Mouse (Mus musculus): Measurements from ENCODE around the gene Maco1.
"Not testable (repeated sequence)": the region's sequence is repeated elsewhere in the genome, so short reads cannot be mapped to it uniquely, and the experiment has no call there.

Gene Maco1

GRCm38 (mm10) chr4:134858494-134858893 is 5.3 kb upstream of the Maco1 start:
- DNase-seq (ENCODE audit: low spot score in 2 of 2) = no peak

GRCm38 (mm10) chr4:134856501-134856900 is 3.4 kb upstream of the Maco1 start:
- no peak for DNase-seq (ENCODE audit: low spot score in 2 of 2)

- DNase-seq (ENCODE audit: low spot score in 2 of 2) = no peak
Observed at GRCm38 (mm10) chr4:134856056-134856455, 2.9 kb upstream of the Maco1 start.

- no peak for DNase-seq (ENCODE audit: low spot score in 2 of 2)
Observed at GRCm38 (mm10) chr4:134855371-134855770, 2.2 kb upstream of the Maco1 start.

GRCm38 (mm10) chr4:134853637-134854485 is 716 bp upstream of the Maco1 start:
- DNase-seq (ENCODE audit: low spot score in 2 of 2) = peak; percentile 86 to 93

GRCm38 (mm10) chr4:134852438-134853255 is 498 bp downstream of the Maco1 start:
- peak; percentile 40 to 50 for DNase-seq (ENCODE audit: low spot score in 2 of 2)

- DNase-seq (ENCODE audit: low spot score in 2 of 2) = no peak
Observed at GRCm38 (mm10) chr4:134851876-134852275, 1.3 kb downstream of the Maco1 start.

- no peak for DNase-seq (ENCODE audit: low spot score in 2 of 2)
Observed at GRCm38 (mm10) chr4:134851236-134851635, 1.9 kb downstream of the Maco1 start.

GRCm38 (mm10) chr4:134850551-134850950 is 2.6 kb downstream of the Maco1 start:
- DNase-seq (ENCODE audit: low spot score in 2 of 2) = no peak

- no peak for DNase-seq (ENCODE audit: low spot score in 2 of 2)
Observed at GRCm38 (mm10) chr4:134847587-134847986, 5.6 kb downstream of the Maco1 start.

- no peak for DNase-seq (ENCODE audit: low spot score in 2 of 2)
Observed at GRCm38 (mm10) chr4:134843566-134843965, 9.6 kb downstream of the Maco1 start.

- no peak for DNase-seq (ENCODE audit: low spot score in 2 of 2)
Observed at GRCm38 (mm10) chr4:134840231-134840630, 12.9 kb downstream of the Maco1 start.

GRCm38 (mm10) chr4:134838706-134839105 is 14.4 kb downstream of the Maco1 start:
- DNase-seq (ENCODE audit: low spot score in 2 of 2) = not testable (repeated sequence)

GRCm38 (mm10) chr4:134838221-134838620 is 14.9 kb downstream of the Maco1 start:
- no peak for DNase-seq (ENCODE audit: low spot score in 2 of 2)

GRCm38 (mm10) chr4:134835486-134835885 is 17.7 kb downstream of the Maco1 start:
- no peak for DNase-seq (ENCODE audit: low spot score in 2 of 2)

GRCm38 (mm10) chr4:134831934-134832333 is 21.2 kb downstream of the Maco1 start:
- no peak for DNase-seq (ENCODE audit: low spot score in 2 of 2)

GRCm38 (mm10) chr4:134827806-134828205 is 25.3 kb downstream of the Maco1 start:
- no peak for DNase-seq (ENCODE audit: low spot score in 2 of 2)

- DNase-seq (ENCODE audit: low spot score in 2 of 2) = no peak
Observed at GRCm38 (mm10) chr4:134826348-134826747, 26.8 kb downstream of the Maco1 start.

GRCm38 (mm10) chr4:134825864-134826263 is 27.3 kb downstream of the Maco1 start:
- DNase-seq (ENCODE audit: low spot score in 2 of 2) = not testable (repeated sequence)

- DNase-seq (ENCODE audit: low spot score in 2 of 2) = no peak
Observed at GRCm38 (mm10) chr4:134823560-134823959, 29.6 kb downstream of the Maco1 start.

GRCm38 (mm10) chr4:134821061-134821460 is 32.1 kb downstream of the Maco1 start:
- no peak for DNase-seq (ENCODE audit: low spot score in 2 of 2)

GRCm38 (mm10) chr4:134817706-134818105 is 35.4 kb downstream of the Maco1 start:
- DNase-seq (ENCODE audit: low spot score in 2 of 2) = no peak

GRCm38 (mm10) chr4:134814229-134814571 is 38.9 kb downstream of the Maco1 start:
- no peak for DNase-seq (ENCODE audit: low spot score in 2 of 2)

All from thymus, postnatal 10 days (tissue).